Mouse (Mus musculus): ENCODE results near the gene Pcgf2. TPM values are rescaled to one million over a fixed set of nuclear protein-coding genes. Genes with fewer than 3 reads are reported as not detected.
"Not testable (repeated sequence)": the region's sequence is repeated elsewhere in the genome, so short reads cannot be mapped to it uniquely, and the experiment has no call there.

Gene Pcgf2
- polyA plus RNA-seq, 1 experiment from 2014 or later: 18.9 TPM

DNA sequence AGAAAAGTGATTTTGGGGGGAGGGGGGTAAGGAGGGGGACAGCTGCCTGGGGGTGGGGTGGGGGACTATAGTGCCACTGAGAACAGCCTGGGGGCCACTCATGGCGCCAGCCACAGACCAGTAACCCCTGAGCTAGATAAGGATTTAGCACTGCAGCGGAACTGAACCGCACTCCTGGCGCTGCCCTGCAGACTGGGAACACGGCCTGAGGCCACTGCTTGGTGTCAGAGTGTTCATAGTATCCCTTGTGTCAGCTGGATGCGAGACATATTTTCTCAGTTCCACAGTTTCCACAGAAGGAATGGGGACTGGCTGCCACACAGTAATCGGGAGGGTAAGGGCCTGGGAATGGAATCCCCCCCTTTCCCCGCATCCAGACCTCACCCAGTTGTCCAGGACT lies 15.7 kb upstream of the Pcgf2 start:
- H3K9ac ChIP-seq: no peak overlapping the region
- ATAC-seq (ENCODE audit: low FRiP score, low read depth): no peak
- H3K27me3 ChIP-seq: no peaks in the 10 kb centered on the region
- H3K27ac ChIP-seq (replicated peaks): no peak overlapping the region
- no peaks in the 10 kb centered on the region for H3K4me1 ChIP-seq (replicated peaks)
- WGBS: 94% methylated on average over 8 of the region's 8 CpGs
- H3K4me3 ChIP-seq: no peak overlapping the region
- H3K36me3 ChIP-seq: peaks cover 66% of the 10 kb centered on the region
- H3K4me2 ChIP-seq: no peak overlapping the region
- no peaks in the 10 kb centered on the region for H3K9me3 ChIP-seq

DNA sequence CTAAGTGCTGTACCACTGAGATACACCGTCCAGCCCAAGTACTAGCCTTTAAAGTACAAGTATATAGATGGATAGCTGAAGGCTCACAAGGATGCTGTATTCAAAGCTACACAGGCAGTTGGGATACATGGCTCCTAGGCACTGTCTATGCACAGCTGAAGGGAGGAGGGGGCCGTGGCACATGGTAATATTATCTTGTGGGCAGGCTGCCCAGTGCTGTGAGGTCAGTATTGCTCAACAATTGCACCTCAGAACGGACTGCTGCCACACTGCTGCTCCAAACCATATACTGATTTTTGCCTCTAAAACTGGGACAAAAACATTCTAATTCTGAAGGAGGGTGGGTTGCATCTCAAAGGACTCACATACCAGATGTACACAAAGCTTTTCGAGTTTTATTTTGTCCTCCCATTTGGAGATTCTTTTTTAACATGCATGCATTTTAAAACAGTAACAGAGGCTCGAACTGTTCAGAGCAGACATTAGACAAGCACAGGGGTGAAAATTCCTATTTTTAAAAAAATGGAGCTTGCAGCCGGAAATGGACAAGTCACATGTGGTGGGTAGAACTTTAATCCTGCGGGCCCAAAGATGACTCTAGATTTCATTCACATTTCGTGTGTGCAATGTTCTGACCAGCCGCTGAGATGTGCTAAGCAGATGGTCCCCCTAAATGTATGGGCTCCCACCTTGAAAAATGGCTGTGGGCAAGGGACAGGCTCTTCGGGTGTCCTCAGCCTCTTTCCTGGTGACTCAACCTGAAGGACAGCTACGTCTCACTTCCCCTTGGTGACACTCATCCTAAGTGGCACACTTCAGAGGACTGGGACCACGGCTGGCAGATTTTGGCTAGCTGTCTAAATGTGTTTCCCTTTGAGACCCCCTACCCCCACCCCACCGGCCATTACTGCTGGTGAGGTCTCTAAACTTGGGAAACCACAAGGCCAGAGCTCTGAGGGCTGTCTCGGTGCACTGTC lies 14.8 kb upstream of the Pcgf2 start:
- Histone ChIP-seq H3K4me3 (no peak overlapping the region), H3K27me3 (no peaks in the 10 kb centered on the region), H3K4me1 (replicated peaks) (no peaks in the 10 kb centered on the region), H3K27ac (replicated peaks) (no peak overlapping the region), H3K9ac (no peak overlapping the region), H3K9me3 (no peaks in the 10 kb centered on the region), H3K4me2 (no peak overlapping the region), H3K36me3 (peaks cover 57% of the 10 kb centered on the region)
- WGBS: 90% methylated on average over 14 of the region's 14 CpGs
- 0 out of 2 replicates have a peak, but pooled peaks have one; percentile 10 for ATAC-seq (ENCODE audit: low FRiP score, low read depth)

DNA sequence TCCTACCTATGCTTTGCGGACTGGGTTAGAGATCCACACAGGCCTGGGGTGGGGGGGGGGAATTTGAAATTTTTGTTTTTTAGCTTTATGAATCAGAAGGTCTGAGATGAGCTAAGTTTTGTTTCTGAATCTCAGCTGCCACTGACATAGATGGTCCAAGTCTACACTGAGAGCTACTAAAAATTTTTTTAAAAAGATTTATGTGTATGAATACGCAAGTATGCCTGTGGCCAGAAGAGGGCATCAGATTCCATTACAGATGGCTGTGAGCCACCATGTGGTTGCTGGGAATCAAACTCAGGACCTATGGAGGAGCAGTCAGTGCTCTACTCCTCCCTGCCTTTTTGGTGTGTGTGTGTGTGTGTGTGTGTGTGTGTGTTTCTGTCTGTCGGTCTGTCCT lies 14.1 kb upstream of the Pcgf2 start:
- H3K4me3 ChIP-seq: no peak overlapping the region
- H3K27ac ChIP-seq (replicated peaks): no peak overlapping the region
- H3K9me3 ChIP-seq: no peaks in the 10 kb centered on the region
- H3K9ac ChIP-seq: no peak overlapping the region
- peaks cover 50% of the 10 kb centered on the region for H3K36me3 ChIP-seq
- no peak overlapping the region for H3K4me2 ChIP-seq
- no peaks in the 10 kb centered on the region for H3K4me1 ChIP-seq (replicated peaks)
- H3K27me3 ChIP-seq: no peaks in the 10 kb centered on the region
- WGBS: 94% methylated on average over 3 of the region's 3 CpGs
- no peak for ATAC-seq (ENCODE audit: low FRiP score, low read depth)

DNA sequence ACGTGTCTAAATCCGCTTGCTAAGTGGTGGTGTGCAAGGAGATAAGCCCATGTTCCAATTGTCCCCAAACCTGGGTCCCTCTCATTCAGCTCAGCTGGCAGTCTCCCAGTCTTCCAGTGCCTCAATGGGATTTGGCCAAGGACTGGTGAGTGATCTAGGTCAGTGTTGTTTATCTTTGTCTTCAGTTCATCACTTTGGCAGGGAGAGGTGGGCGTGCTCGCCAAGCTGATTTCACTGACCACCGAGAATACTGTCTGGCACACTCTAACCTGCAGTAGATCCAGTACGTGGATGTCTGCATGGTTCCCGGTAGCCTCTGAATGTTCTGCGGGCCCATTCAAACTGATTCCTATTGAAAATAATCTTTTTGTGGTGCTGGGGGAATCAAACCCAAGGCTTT lies 13.6 kb upstream of the Pcgf2 start:
- Histone ChIP-seq H3K4me2 (no peak overlapping the region), H3K27me3 (no peaks in the 10 kb centered on the region), H3K9me3 (no peaks in the 10 kb centered on the region), H3K4me3 (no peak overlapping the region), H3K36me3 (peaks cover 47% of the 10 kb centered on the region), H3K9ac (no peak overlapping the region), H3K4me1 (replicated peaks) (no peaks in the 10 kb centered on the region), H3K27ac (replicated peaks) (no peak overlapping the region)
- WGBS: 83% methylated on average over 8 of the region's 8 CpGs
- no peak for ATAC-seq (ENCODE audit: low FRiP score, low read depth)

DNA sequence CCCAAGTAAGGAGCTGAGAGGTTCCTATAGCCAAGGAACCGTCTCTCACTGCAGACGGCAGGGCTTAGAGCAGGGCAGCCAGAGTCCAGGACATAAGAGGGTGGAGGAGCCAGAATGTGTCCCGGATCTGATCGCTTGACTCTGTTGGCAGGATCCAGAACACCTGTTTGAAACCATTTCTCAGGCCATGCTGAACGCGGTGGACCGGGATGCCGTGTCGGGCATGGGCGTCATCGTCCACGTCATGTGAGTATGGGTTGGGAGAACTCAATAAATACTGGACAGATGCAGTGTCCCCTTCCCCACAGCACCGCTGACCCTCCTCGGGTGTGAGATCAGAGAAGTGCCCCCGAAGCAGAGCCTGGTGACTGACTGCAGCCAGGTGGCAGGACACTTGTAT lies 12.0 kb upstream of the Pcgf2 start:
- Histone ChIP-seq H3K9me3 (no peaks in the 10 kb centered on the region), H3K4me2 (no peak overlapping the region), H3K9ac (no peak overlapping the region), H3K27me3 (no peaks in the 10 kb centered on the region), H3K36me3 (peaks cover 40% of the 10 kb centered on the region), H3K27ac (replicated peaks) (no peak overlapping the region), H3K4me1 (replicated peaks) (no peaks in the 10 kb centered on the region), H3K4me3 (no peak overlapping the region)
- 95% methylated on average over 15 of the region's 15 CpGs for WGBS
- ATAC-seq (ENCODE audit: low FRiP score, low read depth): no peak

DNA sequence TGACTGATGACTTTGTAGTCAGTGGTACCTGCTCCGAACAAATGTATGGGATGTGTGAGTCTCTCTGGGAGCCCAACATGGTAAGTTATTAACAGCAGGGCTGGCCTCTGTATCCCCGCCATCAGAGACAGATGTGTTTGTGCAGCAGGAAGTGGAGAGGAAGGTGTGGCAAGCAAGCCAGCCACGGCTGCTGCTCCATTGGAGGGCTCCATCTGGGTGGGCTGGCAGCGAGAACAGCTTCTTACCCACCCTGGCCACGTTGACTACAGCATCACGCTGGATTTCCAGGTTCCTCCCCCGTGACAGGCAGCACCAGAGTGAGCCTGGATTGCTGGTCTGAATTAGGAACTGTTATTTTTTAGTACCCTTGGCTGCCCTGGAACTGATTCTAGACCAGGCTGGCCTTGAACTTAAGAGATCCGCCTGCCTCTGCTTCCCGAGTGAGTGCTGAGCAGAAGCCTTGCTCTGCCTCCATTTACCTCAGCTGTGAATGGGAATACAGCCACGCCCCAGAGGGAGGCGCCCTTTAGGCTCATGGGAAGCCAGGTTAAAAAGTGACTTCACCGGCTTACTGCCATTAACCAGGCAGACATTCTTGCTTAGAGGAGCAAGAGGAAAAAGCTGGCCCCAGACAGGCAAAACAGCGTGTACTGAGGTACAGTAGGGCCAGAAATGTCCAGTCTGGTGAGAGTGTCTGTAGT lies 11.1 kb upstream of the Pcgf2 start:
- Histone ChIP-seq H3K4me1 (replicated peaks) (no peaks in the 10 kb centered on the region), H3K9me3 (no peaks in the 10 kb centered on the region), H3K4me3 (no peak overlapping the region), H3K27me3 (no peaks in the 10 kb centered on the region), H3K36me3 (peaks cover 42% of the 10 kb centered on the region; the same call in 1 of the 2 replicates), H3K4me2 (no peak overlapping the region), H3K9ac (no peak overlapping the region), H3K27ac (replicated peaks) (no peak overlapping the region)
- no peak for ATAC-seq (ENCODE audit: low FRiP score, low read depth)
- 86% methylated on average over 13 of the region's 13 CpGs for WGBS

DNA sequence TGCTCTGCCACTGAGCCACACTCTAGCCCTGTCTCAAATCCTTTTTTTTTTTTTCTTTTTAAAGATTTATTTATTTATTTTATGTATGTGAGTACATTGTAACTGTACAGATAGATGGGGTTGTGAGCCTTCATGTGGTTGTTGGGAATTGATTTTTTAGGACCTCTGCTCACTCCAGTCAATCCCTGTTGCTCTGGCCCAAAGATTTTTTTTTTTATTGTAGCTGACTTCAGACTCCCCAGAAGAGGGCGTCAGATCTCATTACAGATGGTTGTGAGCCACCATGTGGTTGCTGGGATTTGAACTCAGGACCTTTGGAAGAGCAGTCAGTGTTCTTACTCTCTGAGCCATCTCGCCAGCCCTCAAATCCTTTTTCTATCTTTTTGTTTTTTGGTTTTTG lies 9.8 kb upstream of the Pcgf2 start:
- WGBS: 90% methylated on average over 2 of the region's 2 CpGs
- not testable (repeated sequence) for H3K4me3 ChIP-seq; H3K27me3 ChIP-seq; H3K9me3 ChIP-seq; H3K9ac ChIP-seq; H3K4me2 ChIP-seq; H3K4me1 ChIP-seq (replicated peaks); ATAC-seq (ENCODE audit: low FRiP score, low read depth); H3K27ac ChIP-seq (replicated peaks)
- peaks cover 42% of the 10 kb centered on the region; the same call in 1 of the 2 replicates for H3K36me3 ChIP-seq

DNA sequence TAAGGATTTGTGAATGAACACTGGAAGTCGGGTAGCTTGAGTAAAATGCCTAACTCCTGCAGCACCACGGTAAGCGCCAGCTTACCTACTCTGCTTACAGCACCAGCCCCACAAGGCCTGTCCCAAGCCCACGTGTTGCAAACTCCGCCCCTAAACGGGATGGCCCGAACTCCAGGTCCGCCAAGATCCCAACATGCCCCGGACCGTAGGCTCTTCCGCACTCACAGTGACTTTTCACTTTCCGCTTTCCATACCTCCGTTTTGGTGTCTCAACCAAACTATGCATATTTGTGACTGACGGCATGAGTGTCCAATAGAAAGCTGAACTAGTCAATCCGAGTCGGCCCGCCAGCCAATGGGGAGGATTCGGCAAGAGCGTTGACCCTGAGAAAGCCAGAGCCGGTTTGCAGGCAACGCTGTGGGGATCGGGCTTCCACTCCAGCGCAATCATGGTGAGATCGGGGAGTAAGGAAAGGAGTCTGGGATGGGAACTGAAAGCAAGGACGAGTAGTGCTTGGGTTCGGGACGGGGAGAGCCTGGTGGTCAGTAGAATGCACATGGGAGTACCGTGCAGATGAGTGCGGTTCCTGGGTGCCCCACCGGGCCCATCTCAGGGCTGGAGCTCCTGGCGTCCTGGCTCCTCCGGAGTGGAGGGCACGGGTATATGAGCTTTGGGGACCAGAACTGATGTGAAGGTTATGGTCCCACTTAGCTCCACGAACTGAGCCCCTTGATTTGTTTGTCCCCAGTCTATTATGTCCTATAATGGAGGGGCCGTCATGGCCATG lies 2.9 kb upstream of the Pcgf2 start, which contains the start of gene Psmb3:
TSS of gene Psmb3 (plus strand) at position 361 of the 788 bp plus-strand sequence.
- peaks cover 30% of the 10 kb centered on the region for H3K4me1 ChIP-seq (replicated peaks)
- H3K4me3 ChIP-seq: peak within 1 kb of the TSS; percentile 91
- ATAC-seq (ENCODE audit: low FRiP score, low read depth): peak; percentile 90
- peak within 1 kb of the TSS; percentile 94 for H3K27ac ChIP-seq (replicated peaks)
- no peaks in the 10 kb centered on the region for H3K27me3 ChIP-seq
- under 1% methylated on average over 35 of the region's 35 CpGs for WGBS
- peak within 1 kb of the TSS; percentile 77 for H3K9ac ChIP-seq
- no peaks in the 10 kb centered on the region for H3K9me3 ChIP-seq
- peaks cover 18% of the 10 kb centered on the region; the same call in 1 of the 2 replicates for H3K36me3 ChIP-seq
- peak within 1 kb of the TSS; percentile 92 for H3K4me2 ChIP-seq

DNA sequence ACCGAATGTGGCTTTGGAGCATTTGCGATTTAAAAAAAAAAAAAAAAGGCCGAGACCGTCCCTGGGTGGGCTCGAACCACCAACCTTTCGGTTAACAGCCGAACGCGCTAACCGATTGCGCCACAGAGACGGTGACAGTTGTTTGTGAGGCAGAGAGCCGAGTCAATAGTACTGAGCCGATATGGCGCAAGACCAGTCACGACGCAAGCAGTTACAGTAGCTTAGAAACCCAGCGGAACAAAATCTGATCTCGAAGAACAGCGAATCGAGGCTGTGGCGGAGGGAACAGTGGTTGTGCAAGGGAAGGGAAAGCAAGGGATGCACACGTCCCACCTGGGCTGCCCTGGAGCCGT lies 2.1 kb upstream of the Pcgf2 start:
- Histone ChIP-seq H3K9me3 (no peaks in the 10 kb centered on the region), H3K4me3 (peak overlapping the region; percentile 91), H3K4me1 (replicated peaks) (peaks cover 36% of the 10 kb centered on the region), H3K27me3 (no peaks in the 10 kb centered on the region), H3K36me3 (peaks cover 11% of the 10 kb centered on the region; the same call in 1 of the 2 replicates), H3K4me2 (peak overlapping the region; percentile 92), H3K9ac (peak overlapping the region; percentile 77), H3K27ac (replicated peaks) (peak overlapping the region; percentile 94)
- 0% methylated on average over 24 of the region's 24 CpGs for WGBS
- 0 out of 2 replicates have a peak, but pooled peaks have one; percentile 0 for ATAC-seq (ENCODE audit: low FRiP score, low read depth)

DNA sequence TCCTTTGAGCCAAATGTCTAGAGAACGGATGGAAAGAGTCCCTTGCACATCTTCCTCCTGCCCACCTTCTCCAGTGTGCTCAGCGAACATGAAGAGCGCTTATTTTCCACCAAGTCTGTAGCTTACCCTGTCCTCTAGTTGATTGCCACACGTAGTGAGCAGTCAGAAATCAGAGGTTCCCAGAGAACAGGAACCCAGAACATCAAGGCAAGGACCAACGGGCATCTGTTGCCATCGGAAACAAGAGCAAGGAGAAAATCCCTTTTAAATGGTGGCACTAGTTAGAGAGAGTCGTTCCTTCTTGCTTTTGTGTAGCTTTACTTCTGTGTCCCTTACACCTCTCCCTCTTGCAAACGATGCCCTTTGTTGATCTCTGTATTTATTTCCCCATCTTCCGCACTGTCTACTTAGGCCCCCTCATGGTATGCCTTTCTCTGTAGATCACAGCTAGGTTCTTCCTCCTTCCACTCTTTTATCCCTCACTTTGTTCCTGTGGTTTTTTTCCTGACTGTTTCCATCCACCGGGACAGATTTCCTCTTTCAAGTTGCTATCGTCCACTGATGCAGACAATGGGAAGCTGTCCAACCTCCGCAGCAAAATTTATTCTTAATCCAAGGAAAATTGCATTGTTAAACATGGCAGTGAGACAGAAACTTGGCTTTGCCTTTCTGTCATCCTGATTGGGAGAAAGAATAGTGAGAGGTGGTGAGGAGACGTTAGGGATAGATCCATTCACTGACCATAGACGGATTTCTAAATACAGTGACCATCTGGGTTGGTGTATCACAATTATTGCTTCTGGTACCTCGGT lies 1.5 kb upstream of the Pcgf2 start:
- Histone ChIP-seq H3K4me1 (replicated peaks) (peaks cover 42% of the 10 kb centered on the region), H3K4me2 (peak overlapping the region; percentile 92), H3K4me3 (peak overlapping the region; percentile 91), H3K9me3 (no peaks in the 10 kb centered on the region), H3K27ac (replicated peaks) (peak overlapping the region; percentile 94), H3K9ac (0 out of 2 replicates have a peak overlapping the region, but pooled peaks have one; percentile 14), H3K36me3 (peaks cover 6% of the 10 kb centered on the region; the same call in 1 of the 2 replicates), H3K27me3 (no peaks in the 10 kb centered on the region)
- no peak for ATAC-seq (ENCODE audit: low FRiP score, low read depth)
- WGBS: 52% methylated on average over 15 of the region's 15 CpGs
